Mouse (Mus musculus): ENCODE measurements around the gene Ctdspl. TPM values are rescaled to one million over a fixed set of nuclear protein-coding genes. Genes with fewer than 3 reads are reported as not detected.

Gene Ctdspl
- polyA plus RNA-seq, 1 experiment from 2014 or later, result 4.9 TPM

- DNase-seq (ENCODE audit: low spot score, missing footprints) (no peak), ATAC-seq (ENCODE audit: low FRiP score) (no peak)
- 93% methylated on average over 8 of the region's 8 CpGs for WGBS
- no peak overlapping the region for H3K9ac ChIP-seq (ENCODE audit: low read length)
- H3K4me2 ChIP-seq, result no peak overlapping the region
- H3K4me1 ChIP-seq (ENCODE audit: control insufficient read depth, insufficient read depth, low read length), result no peaks in the 10 kb centered on the region; the same call in 1 of the 2 replicates
- no peak overlapping the region for H3K27ac ChIP-seq (ENCODE audit: low read depth, low read length)
- H3K4me3 ChIP-seq (ENCODE audit: low read depth, low read length), result no peak overlapping the region
- H3K36me3 ChIP-seq (ENCODE audit: control insufficient read depth, insufficient read depth, low read length), result no peaks in the 10 kb centered on the region
- no peaks in the 10 kb centered on the region for H3K9me3 ChIP-seq (ENCODE audit: control insufficient read depth, low read length)
- no peaks in the 10 kb centered on the region for H3K27me3 ChIP-seq (ENCODE audit: control insufficient read depth, insufficient read depth, low read length)
These were observed 22.9 kb downstream of the Ctdspl start for GRCm38 (mm10) chr9:118949124-118949523.

DNA sequence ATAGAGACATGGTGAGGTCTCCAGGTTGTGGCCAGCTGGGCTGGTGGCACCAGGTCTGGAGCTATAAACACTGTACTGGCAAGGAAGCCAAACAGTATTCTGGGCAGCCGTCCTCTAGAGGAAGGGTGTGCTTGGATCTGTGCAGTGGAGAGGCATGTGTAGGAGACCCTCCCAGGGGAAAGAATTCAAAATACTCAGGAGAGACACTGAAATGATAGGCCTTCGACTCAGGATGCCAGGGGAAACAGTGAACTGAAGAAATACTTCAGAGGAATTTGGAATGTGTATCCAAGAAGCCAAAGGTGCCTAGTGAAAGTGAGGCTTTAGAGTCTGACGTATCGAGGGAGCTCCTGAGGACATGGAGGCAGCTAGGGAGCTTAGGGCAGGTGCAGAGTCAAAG, 23.4 kb downstream of the Ctdspl start:
- no peak for ATAC-seq (ENCODE audit: low FRiP score)
- H3K4me2 ChIP-seq, result no peak overlapping the region
- no peaks in the 10 kb centered on the region for H3K9me3 ChIP-seq (ENCODE audit: control insufficient read depth, low read length)
- no peak overlapping the region for H3K27ac ChIP-seq (ENCODE audit: low read depth, low read length)
- no peaks in the 10 kb centered on the region; the same call in 1 of the 2 replicates for H3K4me1 ChIP-seq (ENCODE audit: control insufficient read depth, insufficient read depth, low read length)
- H3K4me3 ChIP-seq (ENCODE audit: low read depth, low read length), result no peak overlapping the region
- no peak for DNase-seq (ENCODE audit: low spot score, missing footprints)
- H3K27me3 ChIP-seq (ENCODE audit: control insufficient read depth, insufficient read depth, low read length), result no peaks in the 10 kb centered on the region
- WGBS, result 70% methylated on average over 4 of the region's 4 CpGs
- H3K36me3 ChIP-seq (ENCODE audit: control insufficient read depth, insufficient read depth, low read length), result no peaks in the 10 kb centered on the region
- no peak overlapping the region for H3K9ac ChIP-seq (ENCODE audit: low read length)

GRCm38 (mm10) chr9:118950061-118950460, 23.8 kb downstream of the Ctdspl start:
- ATAC-seq (ENCODE audit: low FRiP score) (no peak), DNase-seq (ENCODE audit: low spot score, missing footprints) (no peak)
- H3K4me2 ChIP-seq, result no peak overlapping the region
- no peak overlapping the region for H3K9ac ChIP-seq (ENCODE audit: low read length)
- no peak overlapping the region for H3K4me3 ChIP-seq (ENCODE audit: low read depth, low read length)
- no peaks in the 10 kb centered on the region for H3K36me3 ChIP-seq (ENCODE audit: control insufficient read depth, insufficient read depth, low read length)
- H3K27ac ChIP-seq (ENCODE audit: low read depth, low read length), result no peak overlapping the region
- no peaks in the 10 kb centered on the region for H3K27me3 ChIP-seq (ENCODE audit: control insufficient read depth, insufficient read depth, low read length)
- 67% methylated on average over 10 of the region's 10 CpGs for WGBS
- no peaks in the 10 kb centered on the region for H3K9me3 ChIP-seq (ENCODE audit: control insufficient read depth, low read length)
- no peaks in the 10 kb centered on the region; the same call in 1 of the 2 replicates for H3K4me1 ChIP-seq (ENCODE audit: control insufficient read depth, insufficient read depth, low read length)

GRCm38 (mm10) chr9:118950751-118951150, 24.5 kb downstream of the Ctdspl start:
- no peak overlapping the region for H3K4me3 ChIP-seq (ENCODE audit: low read depth, low read length)
- no peak overlapping the region for H3K4me2 ChIP-seq
- H3K27me3 ChIP-seq (ENCODE audit: control insufficient read depth, insufficient read depth, low read length), result no peaks in the 10 kb centered on the region
- 36% methylated on average over 2 of the region's 2 CpGs for WGBS
- no peaks in the 10 kb centered on the region for H3K9me3 ChIP-seq (ENCODE audit: control insufficient read depth, low read length)
- no peak overlapping the region for H3K9ac ChIP-seq (ENCODE audit: low read length)
- ATAC-seq (ENCODE audit: low FRiP score) (no peak), DNase-seq (ENCODE audit: low spot score, missing footprints) (no peak)
- no peaks in the 10 kb centered on the region for H3K36me3 ChIP-seq (ENCODE audit: control insufficient read depth, insufficient read depth, low read length)
- H3K27ac ChIP-seq (ENCODE audit: low read depth, low read length), result no peak overlapping the region
- H3K4me1 ChIP-seq (ENCODE audit: control insufficient read depth, insufficient read depth, low read length), result no peaks in the 10 kb centered on the region; the same call in 1 of the 2 replicates

- Histone ChIP-seq H3K27me3 (ENCODE audit: control insufficient read depth, insufficient read depth, low read length) (no peaks in the 10 kb centered on the region), H3K4me3 (ENCODE audit: low read depth, low read length) (no peak overlapping the region), H3K36me3 (ENCODE audit: control insufficient read depth, insufficient read depth, low read length) (no peaks in the 10 kb centered on the region), H3K4me2 (no peak overlapping the region), H3K27ac (ENCODE audit: low read depth, low read length) (no peak overlapping the region), H3K9me3 (ENCODE audit: control insufficient read depth, low read length) (no peaks in the 10 kb centered on the region), H3K4me1 (ENCODE audit: control insufficient read depth, insufficient read depth, low read length) (no peaks in the 10 kb centered on the region; the same call in 1 of the 2 replicates), H3K9ac (ENCODE audit: low read length) (no peak overlapping the region)
- ATAC-seq (ENCODE audit: low FRiP score), result no peak
- DNase-seq (ENCODE audit: low spot score, missing footprints), result no peak
- 90% methylated on average over 7 of the region's 7 CpGs for WGBS
These were observed 25.1 kb downstream of the Ctdspl start for GRCm38 (mm10) chr9:118951381-118951780.

DNA sequence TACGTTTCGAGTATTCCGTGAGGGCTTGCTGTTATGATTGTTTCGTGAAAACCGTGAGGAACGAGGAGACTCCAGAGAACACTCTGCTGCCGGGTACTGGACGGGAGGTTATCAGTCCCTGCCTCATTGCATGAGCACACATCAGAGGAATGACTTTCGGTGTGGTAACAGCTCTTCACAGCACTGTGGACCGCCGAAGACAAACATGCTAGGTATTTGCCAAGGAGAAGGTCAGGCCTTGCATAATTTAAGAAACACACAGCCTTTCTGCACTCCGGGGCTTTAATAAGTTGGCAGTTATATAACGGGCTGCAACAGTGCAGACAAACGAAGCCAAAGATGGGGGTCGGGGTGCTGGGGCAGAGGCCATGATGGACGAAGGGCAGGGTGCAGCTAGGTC, 25.9 kb downstream of the Ctdspl start:
- Histone ChIP-seq H3K9ac (ENCODE audit: low read length) (no peak overlapping the region), H3K4me2 (no peak overlapping the region), H3K27ac (ENCODE audit: low read depth, low read length) (no peak overlapping the region), H3K27me3 (ENCODE audit: control insufficient read depth, insufficient read depth, low read length) (no peaks in the 10 kb centered on the region), H3K9me3 (ENCODE audit: control insufficient read depth, low read length) (no peaks in the 10 kb centered on the region), H3K4me1 (ENCODE audit: control insufficient read depth, insufficient read depth, low read length) (no peaks in the 10 kb centered on the region; the same call in 1 of the 2 replicates), H3K4me3 (ENCODE audit: low read depth, low read length) (no peak overlapping the region), H3K36me3 (ENCODE audit: control insufficient read depth, insufficient read depth, low read length) (no peaks in the 10 kb centered on the region)
- ATAC-seq (ENCODE audit: low FRiP score) (no peak), DNase-seq (ENCODE audit: low spot score, missing footprints) (no peak)
- WGBS, result 86% methylated on average over 16 of the region's 16 CpGs

DNA sequence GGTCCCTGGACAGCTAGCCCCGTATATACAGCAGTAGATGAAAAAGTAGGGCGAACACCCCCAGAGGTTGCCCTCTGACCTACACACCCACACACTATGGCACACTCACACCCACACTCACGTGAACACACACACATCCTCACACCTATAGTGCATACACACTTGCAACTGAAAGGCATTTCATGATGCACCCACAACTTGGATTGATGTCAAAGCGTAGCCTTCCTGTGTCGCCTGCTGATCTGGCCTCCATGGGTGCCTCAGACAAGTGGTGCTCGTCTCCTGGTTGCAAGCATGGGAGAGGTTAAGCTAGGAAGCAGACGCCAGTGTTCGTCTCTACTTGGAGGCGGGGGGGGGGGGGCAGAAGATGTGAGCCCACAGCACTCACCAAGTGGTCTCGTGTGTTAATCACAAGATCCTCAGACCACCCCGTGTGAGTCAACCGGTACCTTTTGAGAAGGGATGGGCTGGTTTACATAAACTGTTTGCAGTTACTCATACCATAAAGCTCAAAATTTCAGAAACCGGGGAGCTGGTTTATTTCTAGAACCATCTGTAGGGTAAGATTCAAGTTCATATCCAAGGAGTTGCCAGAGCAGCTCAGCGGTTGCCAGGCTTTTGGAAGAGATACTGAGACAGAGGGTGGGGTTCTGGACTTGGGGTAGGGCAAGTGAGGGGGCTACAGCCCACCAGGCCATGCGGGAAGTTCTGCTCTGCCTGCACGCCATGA, 27.4 kb downstream of the Ctdspl start:
- no peak overlapping the region for H3K27ac ChIP-seq (ENCODE audit: low read depth, low read length)
- H3K4me1 ChIP-seq (ENCODE audit: control insufficient read depth, insufficient read depth, low read length), result no peaks in the 10 kb centered on the region; the same call in 1 of the 2 replicates
- H3K9me3 ChIP-seq (ENCODE audit: control insufficient read depth, low read length), result no peaks in the 10 kb centered on the region
- H3K36me3 ChIP-seq (ENCODE audit: control insufficient read depth, insufficient read depth, low read length), result no peaks in the 10 kb centered on the region
- H3K9ac ChIP-seq (ENCODE audit: low read length), result no peak overlapping the region
- WGBS, result 91% methylated on average over 16 of the region's 16 CpGs
- H3K4me2 ChIP-seq, result no peak overlapping the region
- no peaks in the 10 kb centered on the region for H3K27me3 ChIP-seq (ENCODE audit: control insufficient read depth, insufficient read depth, low read length)
- ATAC-seq (ENCODE audit: low FRiP score) (no peak), DNase-seq (ENCODE audit: low spot score, missing footprints) (no peak)
- H3K4me3 ChIP-seq (ENCODE audit: low read depth, low read length), result no peak overlapping the region

GRCm38 (mm10) chr9:118958802-118959201, 32.5 kb downstream of the Ctdspl start:
- DNase-seq (ENCODE audit: low spot score, missing footprints) (no peak), ATAC-seq (ENCODE audit: low FRiP score) (no peak)
- H3K4me3 ChIP-seq (ENCODE audit: low read depth, low read length), result no peak overlapping the region
- 85% methylated on average over 7 of the region's 7 CpGs for WGBS
- H3K27ac ChIP-seq (ENCODE audit: low read depth, low read length), result no peak overlapping the region
- H3K27me3 ChIP-seq (ENCODE audit: control insufficient read depth, insufficient read depth, low read length), result no peaks in the 10 kb centered on the region
- H3K9me3 ChIP-seq (ENCODE audit: control insufficient read depth, low read length), result no peaks in the 10 kb centered on the region
- no peak overlapping the region for H3K4me2 ChIP-seq
- no peaks in the 10 kb centered on the region for H3K36me3 ChIP-seq (ENCODE audit: control insufficient read depth, insufficient read depth, low read length)
- H3K4me1 ChIP-seq (ENCODE audit: control insufficient read depth, insufficient read depth, low read length), result no peaks in the 10 kb centered on the region
- no peak overlapping the region for H3K9ac ChIP-seq (ENCODE audit: low read length)

GRCm38 (mm10) chr9:118960415-118961091, 34.3 kb downstream of the Ctdspl start:
- Histone ChIP-seq H3K27me3 (ENCODE audit: control insufficient read depth, insufficient read depth, low read length) (no peaks in the 10 kb centered on the region), H3K27ac (ENCODE audit: low read depth, low read length) (no peak overlapping the region), H3K9me3 (ENCODE audit: control insufficient read depth, low read length) (no peaks in the 10 kb centered on the region), H3K9ac (ENCODE audit: low read length) (no peak overlapping the region), H3K4me2 (no peak overlapping the region), H3K36me3 (ENCODE audit: control insufficient read depth, insufficient read depth, low read length) (no peaks in the 10 kb centered on the region), H3K4me1 (ENCODE audit: control insufficient read depth, insufficient read depth, low read length) (no peaks in the 10 kb centered on the region), H3K4me3 (ENCODE audit: low read depth, low read length) (no peak overlapping the region)
- DNase-seq (ENCODE audit: low spot score, missing footprints) (no peak), ATAC-seq (ENCODE audit: low FRiP score) (no peak)
- 65% methylated on average over 16 of the region's 16 CpGs for WGBS

All from midbrain, embryonic 11.5 days (tissue).